Mouse (Mus musculus): ENCODE data around the gene 4930572O03Rik.
"Not testable (repeated sequence)": the region's sequence is repeated elsewhere in the genome, so short reads cannot be mapped to it uniquely, and the experiment has no call there.

Gene 4930572O03Rik

DNA sequence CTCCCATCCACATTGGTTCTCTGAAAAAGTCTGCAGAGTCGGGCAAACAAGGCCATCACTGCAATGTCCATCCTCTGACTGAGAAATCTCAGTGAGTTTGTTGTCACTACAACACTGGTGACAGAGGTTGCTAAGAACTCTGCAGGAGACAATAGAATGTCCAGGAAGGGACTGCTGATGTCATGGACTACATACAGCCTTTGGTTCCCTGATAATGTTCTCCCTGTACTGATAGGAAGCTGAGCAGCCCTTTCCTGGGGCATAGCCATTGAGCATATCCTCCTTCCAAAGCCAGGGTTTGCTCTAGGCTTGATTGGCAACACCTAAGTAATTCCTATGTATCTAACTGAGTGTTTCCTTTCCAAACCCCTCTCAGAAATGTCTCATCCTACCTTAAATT, at the start of gene 4930572O03Rik:
4930572O03Rik (minus strand) TSS at position 101 of the 400 bp plus-strand sequence.
- DNase-seq (ENCODE audit: low read depth in 1 of 2, low spot score in 2 of 2): not testable (repeated sequence)

- DNase-seq (ENCODE audit: low read depth in 1 of 2, low spot score in 2 of 2): not testable (repeated sequence)
Observed at GRCm38 (mm10) chr5:15702891-15703290, 46.0 kb upstream of the 4930572O03Rik start.

- DNase-seq (ENCODE audit: low read depth in 1 of 2, low spot score in 2 of 2): not testable (repeated sequence)
Observed at GRCm38 (mm10) chr5:15697719-15698118, 40.9 kb upstream of the 4930572O03Rik start.

DNA sequence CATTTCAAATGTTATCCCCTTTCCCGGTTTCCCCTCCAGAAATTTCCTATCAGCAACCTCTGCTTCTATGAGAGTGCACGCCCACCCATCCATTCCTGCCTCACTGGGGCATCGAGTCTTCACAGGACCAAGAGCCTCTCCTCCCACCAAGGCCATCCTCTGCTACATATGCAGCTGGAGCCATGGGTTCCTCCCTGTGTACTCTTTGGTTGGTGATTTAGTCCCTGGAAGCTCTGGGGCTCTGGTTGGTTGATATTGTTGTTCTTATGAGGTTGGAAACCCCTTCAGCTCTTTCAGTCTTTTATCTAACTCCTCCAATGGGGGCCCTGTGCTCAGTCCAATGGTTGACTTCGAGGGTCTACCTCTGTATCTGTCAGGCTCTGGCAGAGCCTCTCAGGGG, 35.0 kb upstream of the 4930572O03Rik start:
- DNase-seq (ENCODE audit: low read depth in 1 of 2, low spot score in 2 of 2): not testable (repeated sequence)

DNA sequence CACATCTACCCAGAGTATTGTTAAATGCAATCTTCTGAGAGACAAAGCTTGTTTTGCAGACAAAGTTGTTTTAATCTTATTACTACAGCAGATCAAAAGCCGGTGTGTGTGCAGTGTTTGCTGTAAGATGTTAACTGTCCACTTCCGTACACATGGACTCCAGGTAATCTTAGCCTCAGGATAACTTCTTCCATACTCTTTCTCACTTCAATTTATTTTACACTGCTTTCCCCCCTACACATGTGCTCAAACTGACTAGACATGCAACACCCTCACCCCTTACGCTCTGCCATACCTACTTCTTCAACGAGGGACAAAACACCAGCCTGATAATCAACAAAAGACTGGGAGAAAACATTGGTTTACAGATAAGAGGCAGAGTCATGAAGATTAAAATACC, 34.0 kb upstream of the 4930572O03Rik start:
- DNase-seq (ENCODE audit: low read depth in 1 of 2, low spot score in 2 of 2): not testable (repeated sequence)

DNA sequence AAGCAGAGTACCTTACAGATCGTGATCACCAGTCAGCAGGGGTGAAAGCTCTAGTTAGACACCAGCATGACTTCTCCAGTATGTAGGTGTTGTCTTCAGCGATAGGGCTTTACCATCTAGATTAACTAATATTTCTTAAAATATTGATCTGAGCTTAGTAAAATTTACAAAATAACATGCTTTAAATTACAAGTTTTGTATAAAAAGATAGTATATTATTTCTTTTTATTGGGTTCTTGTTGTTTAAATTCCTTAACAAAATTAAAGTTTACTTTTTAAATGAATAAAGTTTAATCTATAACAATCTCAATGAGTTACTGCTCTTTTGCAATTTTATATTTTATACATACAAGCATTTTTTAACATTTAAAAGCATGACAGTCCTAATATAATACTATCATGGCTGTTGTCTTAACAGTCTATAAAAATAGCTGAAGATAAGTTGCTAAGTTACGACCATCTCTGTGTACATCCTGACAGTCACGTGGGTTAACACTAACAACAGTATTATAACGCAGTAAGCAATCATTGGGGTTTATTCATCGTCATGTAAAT, 32.9 kb upstream of the 4930572O03Rik start:
- not testable (repeated sequence) for DNase-seq (ENCODE audit: low read depth in 1 of 2, low spot score in 2 of 2)

DNA sequence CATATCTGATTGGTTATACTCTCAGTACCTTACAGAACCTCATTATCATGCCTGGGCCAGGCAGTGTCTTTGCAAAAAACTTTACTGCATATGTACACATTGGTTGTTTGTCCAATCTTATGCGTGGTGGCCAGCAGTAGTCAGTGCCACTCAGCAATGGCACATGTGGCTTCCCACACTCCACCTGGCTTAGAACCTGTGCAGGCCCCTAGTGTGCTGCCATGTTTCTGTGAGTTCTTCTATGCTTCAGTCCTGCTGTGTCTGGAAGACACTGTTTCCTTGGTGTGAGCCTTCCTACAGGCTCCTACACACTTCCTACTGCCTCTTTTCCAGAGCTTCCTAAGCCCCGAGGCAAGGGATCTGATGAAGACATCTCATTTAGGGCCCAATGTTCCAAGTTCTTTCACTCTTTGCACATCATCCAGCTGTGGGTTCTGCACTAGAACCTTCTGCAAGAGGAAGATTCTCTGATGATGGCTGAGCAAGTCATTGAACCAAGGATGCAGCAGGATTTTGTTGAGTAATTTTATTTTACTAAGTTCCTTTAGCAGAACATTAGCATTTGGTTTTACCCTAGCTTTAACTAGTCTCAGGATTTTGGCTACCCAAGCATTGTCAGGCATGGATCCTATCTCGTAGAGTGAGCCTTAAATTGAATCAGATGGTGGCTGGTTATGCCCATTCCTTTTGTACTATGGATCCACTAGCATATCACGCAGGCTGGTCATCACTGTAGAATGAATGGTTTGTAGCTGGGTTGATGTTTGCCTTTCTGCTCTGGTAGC, 32.2 kb upstream of the 4930572O03Rik start:
- not testable (repeated sequence) for DNase-seq (ENCODE audit: low read depth in 1 of 2, low spot score in 2 of 2)

DNA sequence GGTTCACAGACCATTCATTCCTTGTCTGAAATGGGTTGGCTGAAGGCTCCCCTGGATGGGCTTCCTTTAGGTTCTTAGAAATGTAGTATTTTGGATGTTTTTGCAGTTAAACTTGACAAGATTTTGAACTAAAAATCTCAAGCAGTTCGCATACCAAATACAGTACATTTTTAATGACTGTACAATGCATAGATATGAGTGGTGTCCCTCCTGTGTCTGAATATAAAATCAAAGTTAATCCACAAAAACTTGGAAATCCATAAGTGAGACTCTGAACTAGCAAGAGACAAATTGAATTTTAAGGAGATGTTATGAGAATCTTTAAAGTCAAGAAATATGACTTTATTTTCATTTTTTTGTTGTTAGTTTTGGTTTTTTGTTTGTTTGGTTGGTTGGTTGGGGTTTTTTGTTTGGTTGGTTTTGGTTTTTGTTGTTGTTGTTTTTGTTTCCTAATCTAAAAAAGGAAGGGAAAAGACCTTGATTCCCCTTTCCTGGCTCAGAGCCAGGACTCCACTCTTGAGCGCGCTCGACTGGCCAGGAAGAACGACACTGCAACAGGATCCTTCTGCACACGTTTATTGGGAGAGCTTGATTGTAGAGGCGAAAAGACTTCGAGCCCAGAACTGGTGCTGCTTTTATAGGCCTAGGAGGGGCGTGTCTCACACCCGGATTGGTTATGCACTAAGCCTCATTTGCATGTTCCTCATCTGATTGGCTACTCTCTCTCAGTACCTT, 24.6 kb upstream of the 4930572O03Rik start:
- not testable (repeated sequence) for DNase-seq (ENCODE audit: low read depth in 1 of 2, low spot score in 2 of 2)

GRCm38 (mm10) chr5:15679980-15680949, 23.4 kb upstream of the 4930572O03Rik start:
- DNase-seq (ENCODE audit: low read depth in 1 of 2, low spot score in 2 of 2): not testable (repeated sequence)

DNA sequence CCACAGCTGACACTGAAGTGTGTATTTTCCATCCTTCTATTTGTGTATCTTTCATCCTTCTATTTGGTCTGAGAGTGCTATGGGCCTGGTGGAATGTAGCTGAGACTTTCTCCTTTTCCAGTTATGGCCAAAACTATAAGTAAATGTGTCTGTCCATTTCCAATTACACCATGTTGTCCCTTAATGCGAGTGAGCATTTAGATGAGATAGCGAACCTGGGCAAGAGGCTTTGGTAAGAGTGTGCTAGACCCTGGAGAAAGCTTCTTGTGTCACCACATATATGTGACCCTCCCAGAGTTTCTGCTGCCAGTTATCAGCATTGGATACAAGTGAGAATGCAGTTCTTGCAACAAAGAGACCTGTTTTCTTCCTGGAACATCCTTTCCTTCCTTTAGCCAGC, 22.0 kb upstream of the 4930572O03Rik start:
- DNase-seq (ENCODE audit: low read depth in 1 of 2, low spot score in 2 of 2): not testable (repeated sequence)

- DNase-seq (ENCODE audit: low read depth in 1 of 2, low spot score in 2 of 2): not testable (repeated sequence)
Observed at GRCm38 (mm10) chr5:15677750-15678149, 20.9 kb upstream of the 4930572O03Rik start.

DNA sequence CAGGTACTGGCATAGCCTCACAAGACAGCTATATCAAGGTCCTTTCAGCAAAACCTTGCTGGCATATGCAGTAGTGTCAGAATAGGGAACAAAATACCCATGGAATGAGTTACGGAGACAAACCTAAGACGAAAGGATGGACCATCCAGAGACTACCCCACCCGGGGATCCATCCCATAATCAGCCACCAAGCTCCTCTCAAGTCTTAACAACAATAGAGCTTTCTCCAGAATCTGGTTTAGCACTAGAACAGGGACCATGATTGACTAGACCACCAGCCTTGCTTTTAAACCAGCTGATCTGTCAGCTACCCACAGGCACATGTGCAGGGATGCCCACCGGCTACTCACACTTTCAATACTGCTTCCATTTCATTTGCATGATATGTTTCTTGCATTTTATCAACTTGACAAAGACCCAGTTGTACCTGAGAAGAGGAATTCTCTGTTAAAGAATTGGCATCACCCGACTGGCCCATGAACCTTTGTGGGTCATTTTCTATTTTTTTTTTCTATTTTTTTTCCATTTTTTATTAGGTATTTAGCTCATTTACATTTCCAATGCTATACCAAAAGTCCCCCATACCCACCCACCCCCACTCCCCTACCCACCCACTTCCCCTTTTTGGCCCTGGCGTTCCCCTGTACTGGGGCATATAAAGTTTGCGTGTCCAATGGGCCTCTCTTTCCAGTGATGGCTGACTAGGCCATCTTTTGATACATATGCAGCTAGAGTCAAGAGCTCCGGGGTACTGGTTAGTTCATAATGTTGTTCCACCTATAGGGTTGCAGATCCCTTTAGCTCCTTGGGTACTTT, 17.8 kb upstream of the 4930572O03Rik start:
- not testable (repeated sequence) for DNase-seq (ENCODE audit: low read depth in 1 of 2, low spot score in 2 of 2)

DNA sequence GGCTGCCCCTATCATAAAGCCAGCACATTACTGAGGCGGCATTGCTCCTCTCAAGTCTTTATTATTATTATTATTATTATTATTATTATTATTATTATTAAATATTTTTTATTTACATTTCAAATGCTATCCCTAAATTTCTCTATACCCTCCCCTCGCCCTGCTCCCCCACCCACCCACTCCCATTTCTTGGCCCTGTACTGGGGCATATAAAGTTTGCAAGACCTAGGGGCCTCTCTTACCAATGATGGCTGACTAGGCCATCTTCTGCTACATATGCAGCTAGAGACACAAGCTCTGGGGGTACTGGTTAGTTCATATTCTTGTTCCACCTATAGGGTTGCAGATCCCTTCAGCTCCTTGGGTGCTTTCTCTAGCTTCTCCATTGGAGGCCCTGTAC, 17.1 kb upstream of the 4930572O03Rik start:
- not testable (repeated sequence) for DNase-seq (ENCODE audit: low read depth in 1 of 2, low spot score in 2 of 2)

GRCm38 (mm10) chr5:15670789-15671188, 13.9 kb upstream of the 4930572O03Rik start:
- DNase-seq (ENCODE audit: low read depth in 1 of 2, low spot score in 2 of 2): not testable (repeated sequence)

GRCm38 (mm10) chr5:15663847-15664246, 7.0 kb upstream of the 4930572O03Rik start:
- not testable (repeated sequence) for DNase-seq (ENCODE audit: low read depth in 1 of 2, low spot score in 2 of 2)

- not testable (repeated sequence) for DNase-seq (ENCODE audit: low read depth in 1 of 2, low spot score in 2 of 2)
Observed at GRCm38 (mm10) chr5:15652334-15652733, 4.5 kb downstream of the 4930572O03Rik start.

DNA sequence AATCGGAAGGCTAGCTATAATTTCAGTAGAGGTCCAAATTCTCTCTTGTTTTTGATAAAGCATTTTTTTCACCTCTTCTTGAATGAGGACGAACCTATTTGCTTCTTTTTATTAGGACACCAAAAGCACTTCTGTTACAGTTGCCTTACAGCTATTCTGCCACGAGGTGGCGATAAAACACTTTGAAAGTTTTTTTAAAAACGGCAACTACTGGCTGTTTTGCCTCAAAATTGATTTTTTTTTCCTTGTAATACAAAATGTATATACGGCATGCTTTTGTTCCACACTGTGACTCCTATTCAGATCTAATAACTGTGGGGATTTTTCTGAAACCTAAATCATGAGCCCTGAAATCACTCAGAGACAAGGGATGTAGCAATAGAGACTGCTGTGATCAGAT, 11.2 kb downstream of the 4930572O03Rik start:
- DNase-seq (ENCODE audit: low read depth in 1 of 2, low spot score in 2 of 2): not testable (repeated sequence)

GRCm38 (mm10) chr5:15637637-15638036, 19.2 kb downstream of the 4930572O03Rik start:
- not testable (repeated sequence) for DNase-seq (ENCODE audit: low read depth in 1 of 2, low spot score in 2 of 2)

DNA sequence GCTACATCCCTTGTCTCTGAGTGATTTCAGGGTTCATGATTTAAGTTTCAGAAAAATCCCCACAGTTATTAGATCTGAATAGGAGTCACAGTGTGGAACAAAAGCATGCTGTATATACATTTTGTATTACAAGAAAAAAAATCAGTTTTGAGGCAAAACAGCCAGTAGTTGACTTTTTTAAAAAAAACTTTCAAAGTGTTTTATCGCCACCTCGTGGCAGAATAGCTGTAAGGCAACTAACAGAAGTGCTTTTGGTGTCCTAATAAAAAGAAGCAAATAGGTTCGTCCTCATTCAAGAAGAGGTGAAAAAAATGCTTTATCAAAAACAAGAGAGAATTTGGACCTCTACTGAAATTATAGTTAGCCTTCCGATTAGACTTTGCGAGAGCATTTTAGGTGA, 26.8 kb downstream of the 4930572O03Rik start:
- not testable (repeated sequence) for DNase-seq (ENCODE audit: low read depth in 1 of 2, low spot score in 2 of 2)

DNA sequence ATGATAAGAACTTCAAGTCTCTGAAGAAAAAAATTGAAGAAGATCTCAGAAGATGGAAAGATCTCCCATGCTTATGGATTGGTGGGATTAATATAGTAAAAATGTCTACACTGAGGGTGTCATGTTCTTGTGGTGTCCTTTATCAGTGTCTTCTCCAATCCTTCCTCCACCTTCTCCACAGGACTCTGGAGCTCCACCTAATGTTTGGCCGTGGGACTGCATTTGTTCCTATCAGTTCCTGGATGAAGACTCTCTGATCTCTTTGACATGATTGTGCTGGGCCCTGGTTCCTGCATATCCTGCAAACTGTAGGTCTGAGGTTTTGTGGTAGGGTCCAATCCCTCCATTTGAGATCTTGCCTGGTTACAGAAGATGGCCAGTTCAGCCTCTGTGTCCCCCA, 28.7 kb downstream of the 4930572O03Rik start:
- DNase-seq (ENCODE audit: low read depth in 1 of 2, low spot score in 2 of 2): not testable (repeated sequence)
